Mouse (Mus musculus): ENCODE results near the gene Foxi1.

The Foxi1 gene

GRCm38 (mm10) chr11:34165278-34165677 lies 42.6 kb downstream of the Foxi1 start:
- DNase-seq (ENCODE audit: low read depth, low spot score) = no peak

- no peak for DNase-seq (ENCODE audit: low read depth, low spot score)
These were observed 49.0 kb downstream of the Foxi1 start for GRCm38 (mm10) chr11:34158916-34159315.

- no peak for DNase-seq (ENCODE audit: low read depth, low spot score)
These were observed 52.7 kb downstream of the Foxi1 start for GRCm38 (mm10) chr11:34155235-34155634.
